Mouse (Mus musculus): ENCODE results near the gene Jaml.
A peak's percentile ranks its signal among the peaks of the same experiment; 100 is the strongest.

Gene Jaml

GRCm38 (mm10) chr9:45122209-45122761 is 43.3 kb downstream of the Jaml start:
- peak; percentile 69 to 79 for DNase-seq

GRCm38 (mm10) chr9:45125211-45125610 is 46.2 kb downstream of the Jaml start:
- DNase-seq = no peak

GRCm38 (mm10) chr9:45126941-45127340 is 48.0 kb downstream of the Jaml start:
- peak in 1 of 2 experiments; percentile 59 for DNase-seq

GRCm38 (mm10) chr9:45130119-45130518 is 51.1 kb downstream of the Jaml start:
- peak in 1 of 2 experiments; percentile 55 for DNase-seq

- DNase-seq = peak; percentile 80 to 83
These were observed 54.7 kb downstream of the Jaml start for GRCm38 (mm10) chr9:45133484-45134310.

- no peak for DNase-seq
These were observed 57.6 kb downstream of the Jaml start for GRCm38 (mm10) chr9:45136442-45137169.

- DNase-seq = peak; percentile 61 to 78
These were observed 59.4 kb downstream of the Jaml start, which contains the start of gene Scn4b for GRCm38 (mm10) chr9:45138191-45139032. Scn4b (plus strand) TSS chr9:45138395.

GRCm38 (mm10) chr9:45139082-45139481 is 60.1 kb downstream of the Jaml start:
- DNase-seq = peak in 1 of 2 experiments; percentile 34

GRCm38 (mm10) chr9:45140945-45141344 is 62.0 kb downstream of the Jaml start:
- DNase-seq = peak in 1 of 2 experiments; percentile 3

- peak in 1 of 2 experiments; percentile 13 for DNase-seq
These were observed 63.7 kb downstream of the Jaml start for GRCm38 (mm10) chr9:45142686-45143085.

- no peak for DNase-seq
These were observed 66.7 kb downstream of the Jaml start for GRCm38 (mm10) chr9:45145533-45146266.

- DNase-seq = peak; percentile 83 to 86
These were observed 67.2 kb downstream of the Jaml start for GRCm38 (mm10) chr9:45146267-45146597.

- peak in 1 of 2 experiments; percentile 58 for DNase-seq
These were observed 72.0 kb downstream of the Jaml start for GRCm38 (mm10) chr9:45150933-45151332.

GRCm38 (mm10) chr9:45153361-45153760 is 74.4 kb downstream of the Jaml start:
- DNase-seq = peak; percentile 62 to 80
